Mouse (Mus musculus) limb, embryonic 10.5 days (tissue): ENCODE results near the gene Lrrc74a. TPM values are rescaled to one million over a fixed set of nuclear protein-coding genes. Genes with fewer than 3 reads are reported as not detected.
A peak's percentile ranks its signal among the peaks of the same experiment; 100 is the strongest.

Experiments used
- DNase-seq: peaks from one replicate; pipeline ENCODE4 v3.0.0-alpha.2; 2017; ENCODE audit warnings: low spot score
- H3K27ac ChIP-seq: fragments of 300-500 bp; sonication (generic); 2 replicates; pipeline ENCODE4 v1.5.1; 2016; ENCODE audit warnings: mild to moderate bottlenecking
- H3K27me3 ChIP-seq: fragments of 300-500 bp; sonication (generic); 2 replicates; pipeline ENCODE4 v1.6.1; 2016; ENCODE audit warnings: low read depth, mild to moderate bottlenecking; ENCODE audit not compliant: poor library complexity, severe bottlenecking
- H3K36me3 ChIP-seq: fragments of 300-500 bp; sonication (generic); 2 replicates; pipeline ENCODE4 v1.6.1; 2016; ENCODE audit warnings: mild to moderate bottlenecking, moderate library complexity
- H3K4me1 ChIP-seq: fragments of 300-500 bp; sonication (generic); 2 replicates; pipeline ENCODE4 v1.6.1; 2016
- H3K4me3 ChIP-seq: fragments of 300-500 bp; sonication (generic); 2 replicates; pipeline ENCODE4 v1.5.1; 2016; ENCODE audit warnings: mild to moderate bottlenecking, moderate library complexity
- H3K9me3 ChIP-seq: fragments of 300-500 bp; sonication (generic); replicated peaks from 2 replicates; pipeline ENCODE4 v1.6.1; 2016; ENCODE audit warnings: mild to moderate bottlenecking
- WGBS: fragments of 180-500 bp; shearing (Covaris S2); methylation state at CpG from one replicate; pipeline ENCODE4 v1.1.7; 2016; 5-methylcytosine and 5-hydroxymethylcytosine counted together
- polyA plus RNA-seq: library from polyadenylated mRNA; unstranded; fragments of >200 nt; fragmentation: Nextera tagmentation; extraction: Ambion mirVana; gene quantifications from 2 replicates; pipeline ENCODE4 v1.2.1, GENCODE M21; 2016

The Lrrc74a gene
- polyA plus RNA-seq, 1 experiment from 2014 or later = not detected

DNA sequence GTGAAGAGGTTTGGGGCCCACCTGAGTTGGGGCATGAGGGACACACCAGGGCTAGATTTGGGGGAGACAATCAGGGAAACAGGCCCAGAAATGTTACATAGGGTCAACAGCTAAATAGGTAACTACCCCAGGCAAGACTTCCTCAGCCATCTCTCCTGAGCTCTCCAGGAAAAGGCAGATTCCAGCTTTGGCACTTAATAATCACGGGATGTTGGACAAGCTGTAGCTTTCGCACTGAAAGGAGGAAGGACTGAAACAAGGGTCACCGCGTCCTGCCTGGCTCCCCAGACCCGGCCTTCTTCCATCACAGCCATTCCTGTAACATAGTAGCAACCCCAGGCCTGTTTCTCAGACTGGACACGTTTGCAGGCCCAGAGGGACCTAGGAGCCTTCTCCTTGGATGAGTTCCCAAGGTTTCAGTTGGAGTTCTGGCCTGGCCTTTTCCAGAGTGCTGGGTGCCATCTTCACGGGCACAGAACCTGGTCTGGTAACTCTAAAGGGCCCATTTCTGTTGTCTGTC lies 42.2 kb downstream of the Lrrc74a start:
- Histone ChIP-seq H3K27ac (no peak overlapping the region), H3K9me3 (no peaks in the 10 kb centered on the region), H3K36me3 (no peaks in the 10 kb centered on the region), H3K27me3 (no peaks in the 10 kb centered on the region), H3K4me3 (no peak overlapping the region), H3K4me1 (peaks cover 17% of the 10 kb centered on the region)
- DNase-seq = no peak
- WGBS = 88% methylated on average over 7 of the region's 7 CpGs

DNA sequence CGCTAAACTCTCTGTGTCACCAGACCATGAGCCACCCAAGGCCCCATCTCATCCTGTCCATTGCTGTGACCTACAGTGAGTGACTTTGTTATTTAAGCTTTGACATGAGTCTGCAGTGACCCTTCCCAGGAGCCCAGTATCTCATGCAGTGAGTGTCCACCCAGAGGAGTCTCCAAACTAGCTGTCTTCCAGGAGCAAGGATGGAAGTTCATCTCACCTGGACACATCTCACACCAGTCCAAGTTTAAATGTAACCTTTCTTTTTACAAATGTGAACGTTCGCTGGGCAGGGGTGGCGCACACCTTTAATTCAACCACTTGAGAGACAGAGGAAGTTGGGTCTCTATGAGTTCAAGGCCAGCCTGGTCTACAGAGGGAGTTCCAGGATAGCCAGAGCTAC lies 44.4 kb downstream of the Lrrc74a start:
- Histone ChIP-seq H3K27ac (no peak overlapping the region), H3K4me3 (no peak overlapping the region), H3K36me3 (no peaks in the 10 kb centered on the region), H3K4me1 (0 out of 2 replicates have a peak, but pooled peaks cover 8% of the 10 kb centered on the region), H3K9me3 (no peaks in the 10 kb centered on the region), H3K27me3 (no peaks in the 10 kb centered on the region)
- 96% methylated on average over 4 of the region's 4 CpGs for WGBS
- no peak for DNase-seq

DNA sequence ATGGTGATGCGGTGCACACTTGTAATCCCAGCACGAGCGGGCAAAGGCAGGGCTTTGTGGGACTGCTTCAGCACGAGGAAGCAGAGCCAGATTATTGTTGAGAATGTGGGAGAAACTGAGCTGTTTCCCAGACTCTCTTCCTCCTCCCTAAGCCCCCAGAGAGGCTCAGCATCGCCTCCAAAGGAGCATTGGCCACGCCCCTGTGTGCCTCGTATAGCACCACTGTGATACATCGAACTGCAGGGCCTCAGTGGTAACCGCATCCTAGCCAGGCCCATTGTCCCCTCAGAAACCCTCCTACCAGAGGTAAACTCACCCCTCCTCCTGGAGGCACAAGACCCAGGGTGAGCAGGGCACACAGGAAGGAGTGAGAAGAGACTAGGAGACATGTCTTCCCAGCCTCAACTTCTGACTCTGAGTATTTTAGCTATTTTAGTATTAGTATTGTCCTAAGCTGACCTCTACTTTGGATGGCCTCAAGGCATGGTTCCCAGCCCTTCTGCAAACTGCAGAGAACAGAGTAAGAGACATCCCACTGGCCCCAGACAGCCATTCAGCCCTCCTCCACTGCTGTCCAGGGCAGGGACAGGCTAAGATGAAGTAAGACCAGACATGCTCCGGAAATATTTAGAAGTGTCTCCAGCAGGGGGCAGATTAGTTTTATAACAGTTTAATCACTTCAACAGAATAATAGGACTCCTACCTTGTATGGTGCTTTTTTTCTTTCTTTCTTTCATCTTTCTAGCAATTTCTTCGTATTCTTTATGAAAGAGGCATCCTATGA lies 45.2 kb downstream of the Lrrc74a start:
- H3K27me3 ChIP-seq = no peaks in the 10 kb centered on the region
- no peak for DNase-seq
- 0 out of 2 replicates have a peak, but pooled peaks cover 8% of the 10 kb centered on the region for H3K4me1 ChIP-seq
- H3K27ac ChIP-seq = no peak overlapping the region
- H3K36me3 ChIP-seq = no peaks in the 10 kb centered on the region
- no peaks in the 10 kb centered on the region for H3K9me3 ChIP-seq
- no peak overlapping the region for H3K4me3 ChIP-seq
- WGBS = 55% methylated on average over 11 of the region's 11 CpGs

DNA sequence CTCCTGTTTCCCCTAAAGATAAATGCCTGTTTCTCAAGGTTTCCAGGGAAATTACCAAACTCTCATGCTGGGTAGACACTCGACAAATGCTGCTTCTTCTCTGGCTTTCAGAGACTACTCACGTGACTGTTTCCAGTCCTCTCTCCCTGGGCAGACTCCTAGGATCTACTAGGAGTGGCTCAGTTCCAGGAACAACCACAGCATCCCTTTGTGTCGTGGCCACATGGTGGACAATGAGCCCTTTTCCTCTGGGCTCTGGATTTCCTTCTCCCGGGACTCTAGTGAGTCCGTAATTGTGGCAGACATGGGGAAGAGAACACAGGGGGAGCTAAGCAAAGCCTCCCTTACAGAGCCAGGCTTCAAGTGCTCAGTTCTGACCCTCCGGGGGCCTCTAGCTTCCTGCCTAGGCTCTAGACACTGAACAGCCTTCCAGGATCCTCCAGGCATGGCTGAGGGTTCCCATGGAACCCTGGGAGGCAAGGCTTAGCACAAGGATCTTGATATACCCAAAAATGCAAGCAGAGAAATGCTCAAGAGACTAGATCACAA lies 47.6 kb downstream of the Lrrc74a start:
- WGBS = 65% methylated on average over 6 of the region's 6 CpGs

DNA sequence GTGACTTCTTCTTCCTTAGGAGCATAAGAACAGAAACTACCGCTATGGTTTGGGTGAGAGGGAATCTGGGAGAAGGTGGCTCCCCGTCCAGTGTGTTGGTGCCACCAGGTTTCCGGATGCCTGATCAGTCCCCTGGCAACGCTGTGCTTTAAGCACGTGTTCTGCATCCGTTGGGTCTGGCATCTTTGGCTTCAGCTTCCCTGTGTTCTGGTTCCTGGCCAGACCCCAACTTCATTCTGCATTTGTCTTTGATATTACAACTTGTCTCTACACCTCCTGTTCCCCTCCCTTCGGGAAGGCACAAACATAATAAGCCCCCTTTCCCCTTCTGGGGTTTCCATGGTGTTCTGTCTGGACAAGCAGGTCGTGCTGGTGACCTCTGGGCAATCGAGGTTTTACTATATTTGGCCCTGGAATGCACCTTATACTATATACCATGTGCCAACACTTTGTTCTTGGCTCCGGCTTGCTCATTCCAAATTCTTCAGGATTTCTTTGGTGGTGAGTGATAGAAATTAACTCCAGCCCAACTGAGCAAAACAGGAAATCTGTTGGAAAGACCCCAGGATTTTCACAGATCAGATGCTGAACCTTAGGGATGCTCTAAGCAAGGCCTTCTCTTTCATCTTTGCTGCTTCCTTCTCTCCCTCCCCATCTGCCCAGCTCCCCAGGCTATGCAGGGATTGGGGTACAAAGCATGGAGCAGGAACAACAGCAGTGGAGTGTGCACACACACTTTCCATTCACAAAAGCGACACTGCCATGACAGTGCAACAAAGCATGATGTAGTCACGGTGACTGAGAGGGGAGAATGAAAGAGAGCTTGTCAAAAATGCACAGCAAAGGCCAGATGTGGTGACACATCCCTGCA lies 52.2 kb downstream of the Lrrc74a start:
- DNase-seq = no peak
- no peak overlapping the region for H3K4me3 ChIP-seq
- peaks cover 13% of the 10 kb centered on the region for H3K4me1 ChIP-seq
- H3K9me3 ChIP-seq = no peaks in the 10 kb centered on the region
- H3K36me3 ChIP-seq = no peaks in the 10 kb centered on the region
- no peaks in the 10 kb centered on the region for H3K27me3 ChIP-seq
- H3K27ac ChIP-seq = no peak overlapping the region
- 75% methylated on average over 12 of the region's 12 CpGs for WGBS

More for the DNA sequence above, 47.6 kb downstream of the Lrrc74a start:
- Histone ChIP-seq H3K4me3 (no peak overlapping the region), H3K4me1 (peaks cover 3% of the 10 kb centered on the region; the same call in 1 of the 2 replicates), H3K36me3 (no peaks in the 10 kb centered on the region), H3K27me3 (no peaks in the 10 kb centered on the region), H3K9me3 (no peaks in the 10 kb centered on the region), H3K27ac (no peak overlapping the region)
- no peak for DNase-seq

DNA sequence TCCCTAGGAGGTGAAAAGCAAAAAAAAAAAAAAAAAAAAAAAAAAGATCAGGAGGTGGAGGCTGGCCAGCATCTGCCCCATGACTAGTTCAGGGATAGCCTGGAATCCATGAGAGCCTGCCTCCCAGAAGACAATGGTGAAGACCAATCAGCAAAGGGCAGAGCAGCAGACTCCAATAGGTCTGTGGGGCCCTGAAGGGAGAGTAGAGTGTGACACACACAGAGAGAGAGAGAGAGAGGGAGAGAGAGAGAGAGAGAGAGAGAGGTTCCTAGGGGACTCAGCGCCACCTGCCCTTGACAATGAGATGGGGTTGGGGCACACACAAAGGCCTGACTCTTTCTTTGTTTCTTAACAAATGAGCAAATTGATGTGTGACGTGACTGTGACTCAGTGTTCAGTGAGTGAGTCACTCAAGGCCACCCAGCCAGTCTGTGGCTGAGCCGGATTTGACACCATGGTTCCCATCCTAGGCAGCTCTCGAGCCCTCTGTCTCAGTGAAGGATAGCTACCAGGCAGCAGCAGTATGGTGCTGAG lies 52.9 kb downstream of the Lrrc74a start:
- no peaks in the 10 kb centered on the region for H3K36me3 ChIP-seq
- H3K27ac ChIP-seq = no peak overlapping the region
- WGBS = 73% methylated on average over 4 of the region's 4 CpGs
- no peaks in the 10 kb centered on the region for H3K9me3 ChIP-seq
- no peak overlapping the region for H3K4me3 ChIP-seq
- H3K27me3 ChIP-seq = no peaks in the 10 kb centered on the region
- peaks cover 13% of the 10 kb centered on the region for H3K4me1 ChIP-seq
- DNase-seq = no peak

DNA sequence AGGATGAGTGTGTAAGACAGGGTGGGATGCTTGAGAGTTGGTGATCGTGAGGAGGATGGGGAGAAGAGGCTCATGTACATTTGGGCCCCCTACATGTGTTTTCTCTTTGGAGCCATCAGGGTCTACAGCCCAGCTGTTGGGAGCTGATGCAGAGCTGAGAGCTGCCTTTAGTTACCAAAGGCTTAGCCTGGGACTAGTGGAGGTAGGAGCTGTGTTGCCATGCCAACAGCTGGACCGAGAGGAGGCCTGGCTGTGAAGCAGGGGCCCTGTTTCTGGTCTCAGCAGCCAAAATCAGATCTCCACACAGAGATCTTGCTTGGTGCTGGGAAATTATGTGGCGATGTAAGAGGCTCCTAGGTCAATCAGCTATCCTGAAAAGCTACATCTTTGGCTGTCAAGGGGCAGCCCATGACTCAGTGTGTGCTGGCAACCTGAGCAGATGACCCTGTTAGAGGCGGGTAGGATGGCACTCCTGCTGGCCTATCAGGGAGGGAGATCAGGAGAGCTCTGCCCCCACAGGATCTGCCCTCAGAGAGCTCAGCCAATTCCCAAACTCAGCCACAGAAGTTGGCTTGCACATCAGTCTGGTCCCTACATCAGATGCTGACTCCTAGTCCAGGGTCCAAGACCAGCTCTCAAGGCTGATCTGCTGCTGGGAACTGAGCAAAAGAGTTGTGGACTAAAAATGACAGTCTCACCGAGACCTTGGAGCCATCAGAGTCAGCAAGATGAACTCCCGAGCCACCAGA lies 56.1 kb downstream of the Lrrc74a start:
- Histone ChIP-seq H3K27me3 (no peaks in the 10 kb centered on the region), H3K36me3 (no peaks in the 10 kb centered on the region), H3K4me1 (peaks cover 13% of the 10 kb centered on the region), H3K9me3 (no peaks in the 10 kb centered on the region), H3K27ac (no peak overlapping the region), H3K4me3 (no peak overlapping the region)
- WGBS = 65% methylated on average over 6 of the region's 6 CpGs
- no peak for DNase-seq

DNA sequence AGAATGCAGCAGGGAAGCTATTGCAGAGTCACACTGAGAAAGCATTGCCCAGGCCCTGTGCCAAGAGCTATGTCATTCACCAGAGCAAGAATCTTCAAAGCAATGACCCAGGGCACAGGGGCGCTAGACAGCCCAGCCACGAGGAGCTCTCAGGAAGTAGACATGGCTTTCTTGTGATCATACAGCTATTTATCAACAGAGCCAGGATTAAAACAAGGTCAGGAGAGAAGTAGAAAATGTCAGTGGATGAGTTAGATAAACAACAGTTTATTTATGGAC lies 56.6 kb downstream of the Lrrc74a start:
- no peak overlapping the region for H3K4me3 ChIP-seq
- peaks cover 13% of the 10 kb centered on the region for H3K4me1 ChIP-seq
- H3K27me3 ChIP-seq = no peaks in the 10 kb centered on the region
- WGBS = 36% methylated on average over 2 of the region's 2 CpGs
- H3K27ac ChIP-seq = no peak overlapping the region
- no peak for DNase-seq
- H3K9me3 ChIP-seq = no peaks in the 10 kb centered on the region
- no peaks in the 10 kb centered on the region for H3K36me3 ChIP-seq

DNA sequence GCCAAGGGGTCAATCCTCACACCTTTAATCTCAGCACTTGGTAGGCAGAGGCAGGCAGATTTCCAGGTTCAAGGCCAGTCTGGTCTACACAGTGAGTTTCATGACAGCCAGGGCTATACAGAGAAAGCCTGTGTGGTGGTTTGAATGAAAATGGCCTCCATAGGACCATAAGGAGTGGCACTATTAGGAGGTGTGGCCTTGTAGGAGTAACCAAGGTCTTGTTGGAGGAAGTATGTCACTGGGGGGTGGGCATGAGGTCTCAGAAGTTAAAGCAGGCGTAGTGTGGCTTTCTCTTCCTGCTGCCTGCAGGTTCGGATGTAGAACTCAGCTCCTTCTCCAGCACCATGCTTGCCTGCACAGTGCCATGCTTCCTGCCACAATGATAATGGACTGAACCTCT lies 57.8 kb downstream of the Lrrc74a start:
- H3K4me1 ChIP-seq = peaks cover 13% of the 10 kb centered on the region
- no peak for DNase-seq
- H3K27me3 ChIP-seq = no peaks in the 10 kb centered on the region
- no peaks in the 10 kb centered on the region for H3K9me3 ChIP-seq
- WGBS = 80% methylated on average over 2 of the region's 2 CpGs
- no peaks in the 10 kb centered on the region for H3K36me3 ChIP-seq
- H3K27ac ChIP-seq = no peak overlapping the region
- no peak overlapping the region for H3K4me3 ChIP-seq

DNA sequence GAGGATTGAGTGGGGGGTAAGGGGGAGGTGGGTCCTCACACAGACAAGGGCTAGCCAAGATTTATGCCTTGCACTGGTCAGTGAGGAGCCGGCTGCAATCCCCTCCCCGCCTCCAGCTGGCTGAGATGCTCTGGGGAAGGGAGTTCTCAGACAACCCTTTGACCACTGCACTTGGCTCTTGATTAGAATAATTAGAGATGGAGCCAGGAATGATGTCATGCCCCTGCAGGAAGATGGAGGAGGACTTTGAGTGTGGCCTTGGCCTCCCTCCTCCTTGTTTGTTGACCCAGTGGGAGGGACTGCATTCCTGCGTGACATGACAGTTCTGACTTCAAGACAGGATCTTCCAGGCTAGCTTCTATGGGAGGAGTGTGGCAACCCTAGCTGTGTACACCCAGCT lies 59.7 kb downstream of the Lrrc74a start:
- Histone ChIP-seq H3K9me3 (no peaks in the 10 kb centered on the region), H3K27ac (no peak overlapping the region), H3K27me3 (no peaks in the 10 kb centered on the region), H3K4me3 (no peak overlapping the region), H3K36me3 (no peaks in the 10 kb centered on the region), H3K4me1 (peaks cover 16% of the 10 kb centered on the region)
- 46% methylated on average over 3 of the region's 3 CpGs for WGBS
- no peak for DNase-seq

DNA sequence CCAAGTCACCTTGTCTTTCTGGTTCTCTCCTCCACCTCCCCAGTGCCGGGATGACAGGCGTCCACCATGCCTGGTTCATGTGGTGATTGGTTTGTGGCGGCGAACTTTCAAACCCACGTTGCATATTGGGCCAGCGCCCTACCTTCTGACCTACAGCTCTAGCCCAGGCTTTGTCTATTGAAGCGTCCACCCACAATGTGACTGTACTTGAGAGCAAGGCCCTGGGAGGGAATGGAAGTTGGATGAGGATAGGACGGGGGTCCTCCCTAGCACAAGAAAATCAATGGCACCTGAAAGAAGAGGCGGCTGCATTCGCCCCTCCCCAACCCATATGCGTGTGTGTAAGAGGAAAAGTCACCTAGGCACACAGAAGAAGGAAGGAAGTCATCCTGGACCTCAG lies 60.2 kb downstream of the Lrrc74a start:
- WGBS = 91% methylated on average over 11 of the region's 11 CpGs
- Histone ChIP-seq H3K27ac (no peak overlapping the region), H3K4me1 (peaks cover 21% of the 10 kb centered on the region)

DNA sequence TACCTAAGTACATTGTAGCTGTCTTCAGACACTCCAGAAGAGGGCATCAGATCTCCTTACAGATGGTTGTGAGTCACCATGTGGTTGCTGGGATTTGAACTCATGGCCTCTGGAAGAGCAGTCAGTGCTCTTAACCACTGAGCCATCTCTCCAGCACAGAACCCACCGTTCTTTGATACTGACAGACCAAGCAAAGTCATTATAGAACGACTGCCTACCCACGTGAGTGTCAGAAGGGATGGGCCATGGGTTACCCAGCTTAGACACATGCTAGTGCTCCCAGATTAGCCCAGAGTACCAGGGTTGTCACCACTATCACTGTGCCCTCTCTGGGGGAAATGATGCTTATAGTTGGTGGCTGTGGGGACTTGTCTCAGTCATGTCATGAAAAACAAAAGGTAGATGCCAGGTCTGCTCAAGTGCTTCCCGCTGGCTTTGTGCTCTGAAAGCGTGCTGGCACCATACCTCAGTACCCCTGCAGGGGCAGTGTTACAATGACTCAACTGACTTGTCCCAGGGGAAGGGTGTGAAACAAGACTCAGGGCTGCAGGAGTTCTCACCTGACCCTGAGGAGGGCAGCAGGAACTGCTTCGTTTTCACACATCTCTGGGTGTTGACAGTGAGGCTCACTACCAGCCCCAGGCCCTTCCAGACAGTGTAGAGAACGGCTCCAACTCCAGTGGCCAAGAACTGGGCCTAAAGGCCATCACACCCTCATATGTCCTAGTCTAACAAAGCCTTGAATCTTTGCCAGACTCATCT lies 61.1 kb downstream of the Lrrc74a start:
- H3K9me3 ChIP-seq = no peaks in the 10 kb centered on the region
- no peak overlapping the region for H3K4me3 ChIP-seq
- H3K36me3 ChIP-seq = no peaks in the 10 kb centered on the region
- peak overlapping the region; percentile 3; the same call in 1 of the 2 replicates for H3K27ac ChIP-seq
- DNase-seq = no peak
- no peaks in the 10 kb centered on the region for H3K27me3 ChIP-seq
- peaks cover 22% of the 10 kb centered on the region for H3K4me1 ChIP-seq
- 56% methylated on average over 7 of the region's 7 CpGs for WGBS

More for the DNA sequence above, 60.2 kb downstream of the Lrrc74a start:
- no peak for DNase-seq
- Histone ChIP-seq H3K27me3 (no peaks in the 10 kb centered on the region), H3K36me3 (no peaks in the 10 kb centered on the region), H3K4me3 (no peak overlapping the region), H3K9me3 (no peaks in the 10 kb centered on the region)
